Mouse (Mus musculus) bone marrow macrophage, adult 2 months (primary cell): ENCODE measurements around the gene Slc38a11. TPM values are rescaled to one million over a fixed set of nuclear protein-coding genes. Genes with fewer than 3 reads are reported as not detected.

Experiments used
- H3K27ac ChIP-seq: 2 replicates; pipeline ENCODE4 v1.5.1; 2012; ENCODE audit warnings: low read depth, low read length; ENCODE audit not compliant: insufficient read depth
- H3K4me1 ChIP-seq: 2 replicates; pipeline ENCODE4 v1.6.1; 2012; ENCODE audit warnings: low read length; ENCODE audit not compliant: control insufficient read depth, insufficient read depth
- H3K4me3 ChIP-seq: 2 replicates; pipeline ENCODE4 v1.5.1; 2012; ENCODE audit warnings: mild to moderate bottlenecking, low read length, moderate library complexity; ENCODE audit not compliant: insufficient read depth
- CTCF ChIP-seq: IDR thresholded peaks from 2 replicates; pipeline ENCODE4 v1.5.1; 2012; ENCODE audit warnings: low read depth, mild to moderate bottlenecking, low read length, moderate library complexity
- POLR2A ChIP-seq: IDR thresholded peaks from 2 replicates; pipeline ENCODE4 v1.6.1; 2012; ENCODE audit warnings: mild to moderate bottlenecking, low read depth, low read length, borderline replicate concordance
- polyA plus RNA-seq: library from polyadenylated mRNA; stranded (reverse); fragments of >200 nt; gene quantifications from 2 replicates; pipeline ENCODE4 v1.2.4, GENCODE M21; 2012; ENCODE audit not compliant: missing spikeins, insufficient read depth, insufficient read length

Gene Slc38a11
- polyA plus RNA-seq, 1 experiment: not detected

DNA sequence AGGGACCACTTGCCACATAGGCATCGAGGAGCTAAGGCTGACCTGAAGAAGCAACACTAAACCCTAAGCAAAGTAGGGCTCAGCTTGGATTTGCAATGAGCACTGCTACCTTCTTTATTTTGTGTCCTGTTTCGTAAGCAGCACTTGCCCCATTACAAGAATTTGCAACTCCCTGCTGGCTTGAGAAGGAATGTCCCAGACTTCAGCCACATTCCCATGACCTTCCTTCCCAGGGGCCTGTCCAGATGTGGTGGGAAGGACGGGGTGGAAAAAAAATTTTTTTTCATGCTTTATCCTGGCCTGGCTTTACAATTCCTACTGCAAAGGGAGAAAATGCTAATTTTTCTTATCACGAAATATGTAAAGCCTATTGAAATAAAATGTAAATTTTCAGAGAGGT lies 14.6 kb upstream of the Slc38a11 start:
- Histone ChIP-seq H3K4me1 (no peaks in the 10 kb centered on the region), H3K27ac (no peak overlapping the region), H3K4me3 (no peak overlapping the region)
- TF ChIP-seq CTCF (no peak), POLR2A (no peak)

DNA sequence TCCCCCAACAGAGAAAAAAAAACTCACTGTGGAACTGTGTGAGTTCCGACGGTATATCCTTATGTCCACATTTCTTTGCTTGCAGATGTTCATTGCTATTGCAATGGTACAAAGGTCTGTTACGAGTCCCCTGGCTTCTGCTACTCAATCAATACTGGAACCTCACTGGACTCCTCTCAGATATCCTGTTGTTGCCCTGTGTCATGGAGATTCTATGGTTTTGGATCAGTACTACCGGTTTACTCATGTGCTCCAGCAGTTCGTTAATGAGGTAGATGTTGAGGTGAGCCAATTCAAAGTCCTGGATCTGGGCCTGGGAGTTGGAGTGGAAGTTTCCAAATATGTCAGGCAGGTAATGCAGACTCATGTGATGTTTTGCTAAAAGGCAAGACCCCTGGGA lies 10.6 kb upstream of the Slc38a11 start:
- H3K27ac ChIP-seq: no peak overlapping the region
- H3K4me1 ChIP-seq: no peaks in the 10 kb centered on the region
- TF ChIP-seq POLR2A (no peak), CTCF (no peak)
- no peak overlapping the region for H3K4me3 ChIP-seq

DNA sequence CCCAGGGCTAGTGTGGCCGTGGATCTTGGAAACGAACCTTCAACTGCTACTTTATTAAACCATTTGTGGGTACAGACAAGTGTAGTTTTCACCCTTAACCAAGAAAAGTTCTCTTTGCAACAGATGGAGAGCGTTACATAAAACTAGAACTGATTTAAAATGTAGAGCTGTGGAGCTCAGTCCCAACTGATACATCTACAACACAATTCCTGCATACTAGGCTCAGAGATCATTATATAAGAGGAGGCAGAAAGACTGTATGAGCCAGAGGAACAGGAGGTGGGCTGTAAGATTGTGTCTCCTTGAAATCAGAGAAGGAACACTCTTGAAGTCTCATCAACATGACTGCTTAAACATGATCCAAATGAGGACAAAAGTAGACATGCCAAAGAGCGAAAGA lies 9.2 kb upstream of the Slc38a11 start:
- Histone ChIP-seq H3K4me3 (no peak overlapping the region), H3K27ac (no peak overlapping the region), H3K4me1 (no peaks in the 10 kb centered on the region)
- TF ChIP-seq CTCF: no peak
- no peak for TF ChIP-seq POLR2A

DNA sequence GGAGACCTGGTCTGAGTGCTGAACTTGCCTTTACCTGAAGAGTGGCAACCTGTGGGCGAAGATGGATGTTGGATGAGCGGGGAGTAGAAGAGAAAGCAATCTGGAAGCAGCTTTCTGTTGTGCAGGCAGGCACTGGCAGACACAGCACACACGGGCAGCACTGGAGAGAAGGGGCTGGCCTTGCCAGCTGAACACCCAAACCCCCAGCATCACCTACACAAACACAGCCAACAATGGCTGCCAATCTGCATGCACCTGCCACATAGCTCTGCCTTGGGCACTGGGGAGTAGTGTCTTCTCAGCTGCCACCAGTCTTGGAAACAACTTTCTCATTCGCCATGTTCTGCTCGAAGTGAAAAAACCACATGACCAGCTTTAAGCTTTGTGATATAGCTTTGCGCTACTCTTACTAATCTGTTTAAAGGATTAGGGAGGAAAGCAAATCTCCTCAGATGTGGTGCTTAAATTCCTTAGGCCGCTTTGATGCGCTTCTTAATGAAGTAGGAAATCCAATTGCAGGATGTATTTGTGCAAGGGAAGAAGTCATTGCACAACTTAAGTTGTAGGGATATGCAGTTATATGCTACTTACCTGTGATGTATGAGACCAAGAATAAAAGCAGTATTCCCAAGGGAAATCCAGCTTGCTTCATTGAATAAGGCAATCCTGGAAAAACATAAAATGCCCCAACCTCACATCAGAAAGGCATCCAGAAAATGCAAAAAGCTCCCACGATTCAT lies 2.9 kb downstream of the Slc38a11 start:
- Histone ChIP-seq H3K4me1 (no peaks in the 10 kb centered on the region), H3K27ac (no peak overlapping the region)
- TF ChIP-seq POLR2A (no peak), CTCF (no peak)

DNA sequence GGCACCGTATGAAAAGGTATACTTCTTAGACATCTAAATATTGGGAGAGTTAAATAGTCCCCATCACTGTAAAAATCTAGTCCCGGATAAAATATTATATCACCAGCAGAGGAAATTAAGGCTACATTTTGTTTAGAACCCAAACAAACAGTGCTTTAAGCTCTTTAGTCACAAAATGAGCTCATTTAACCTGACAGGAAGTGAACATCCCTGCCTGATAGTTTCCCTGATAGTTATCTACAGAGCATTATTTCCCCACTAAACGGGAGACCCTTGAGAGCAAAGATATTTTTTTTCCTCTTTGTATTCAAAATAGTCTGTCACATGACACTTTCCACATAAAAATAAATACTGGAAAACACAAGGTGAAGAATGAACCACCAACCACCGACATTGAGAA lies 16.5 kb downstream of the Slc38a11 start:
- no peak overlapping the region for H3K4me3 ChIP-seq
- no peak for TF ChIP-seq CTCF
- TF ChIP-seq POLR2A: no peak
- H3K4me1 ChIP-seq: no peaks in the 10 kb centered on the region
- no peak overlapping the region for H3K27ac ChIP-seq

More for the DNA sequence above, 2.9 kb downstream of the Slc38a11 start:
- H3K4me3 ChIP-seq: no peak overlapping the region

DNA sequence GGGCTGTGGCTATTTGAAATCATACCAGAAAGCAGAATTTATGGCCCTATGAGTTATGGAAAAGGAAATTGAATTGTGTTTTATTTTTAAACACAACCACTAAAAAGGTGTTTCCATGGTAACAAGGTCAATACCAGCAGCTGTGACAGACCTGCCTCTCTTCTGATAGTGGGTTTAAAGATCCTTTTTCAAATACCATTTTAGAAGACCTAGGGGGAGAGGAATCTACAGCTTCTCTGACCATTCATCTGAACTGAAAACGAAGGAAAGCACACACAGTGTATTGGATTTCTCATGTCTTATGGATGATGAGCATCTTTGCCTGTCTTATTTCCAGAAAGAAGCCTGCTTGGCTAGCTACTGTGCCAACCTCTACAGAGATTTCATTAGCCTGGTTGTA lies 16.9 kb downstream of the Slc38a11 start:
- Histone ChIP-seq H3K4me3 (no peak overlapping the region), H3K4me1 (0 out of 2 replicates have a peak, but pooled peaks cover under 1% of the 10 kb centered on the region), H3K27ac (no peak overlapping the region)
- no peak for TF ChIP-seq CTCF

DNA sequence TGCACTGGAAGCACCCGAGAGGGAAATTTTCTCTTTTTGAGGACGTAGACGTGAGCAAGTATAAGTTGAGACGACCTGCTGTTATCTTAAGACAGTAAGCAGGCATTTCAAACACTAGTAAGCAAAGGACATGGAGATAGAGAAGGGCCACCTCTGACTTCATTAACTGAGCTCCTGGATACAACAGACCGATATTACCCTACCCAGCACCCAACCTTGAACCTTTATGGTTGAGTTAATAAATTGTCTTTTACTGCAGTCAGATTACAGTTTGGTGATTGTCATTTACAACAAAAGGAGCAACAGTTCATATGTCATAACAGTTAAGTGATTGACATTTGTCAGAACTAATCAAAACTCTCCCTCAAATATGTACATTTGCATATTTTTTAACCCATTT lies 17.8 kb downstream of the Slc38a11 start:
- Histone ChIP-seq H3K27ac (no peak overlapping the region), H3K4me1 (0 out of 2 replicates have a peak, but pooled peaks cover 3% of the 10 kb centered on the region), H3K4me3 (no peak overlapping the region)
- TF ChIP-seq POLR2A (no peak), CTCF (no peak)

DNA sequence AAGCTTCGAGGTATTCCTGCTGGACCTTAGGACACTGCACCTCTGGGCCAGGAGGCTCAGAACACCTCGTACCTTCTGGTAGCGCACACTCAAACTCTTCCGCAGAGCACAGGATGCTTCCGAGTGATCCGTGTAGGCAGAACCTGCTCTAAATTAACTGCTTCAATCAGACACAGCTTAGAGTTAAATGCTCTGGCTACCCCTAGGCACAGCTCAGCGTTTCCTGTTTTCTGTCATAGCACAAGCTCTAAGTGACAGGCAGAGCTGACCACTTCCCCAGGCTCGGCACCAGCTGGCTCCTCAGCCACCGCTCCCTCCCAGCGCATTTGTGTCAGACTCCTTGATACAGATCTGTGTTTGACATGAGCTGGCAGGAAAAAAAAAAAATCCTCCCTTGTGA lies 21.8 kb downstream of the Slc38a11 start:
- no peak overlapping the region for H3K27ac ChIP-seq
- TF ChIP-seq CTCF (no peak), POLR2A (no peak)
- H3K4me3 ChIP-seq: no peak overlapping the region
- H3K4me1 ChIP-seq: 0 out of 2 replicates have a peak, but pooled peaks cover 4% of the 10 kb centered on the region

DNA sequence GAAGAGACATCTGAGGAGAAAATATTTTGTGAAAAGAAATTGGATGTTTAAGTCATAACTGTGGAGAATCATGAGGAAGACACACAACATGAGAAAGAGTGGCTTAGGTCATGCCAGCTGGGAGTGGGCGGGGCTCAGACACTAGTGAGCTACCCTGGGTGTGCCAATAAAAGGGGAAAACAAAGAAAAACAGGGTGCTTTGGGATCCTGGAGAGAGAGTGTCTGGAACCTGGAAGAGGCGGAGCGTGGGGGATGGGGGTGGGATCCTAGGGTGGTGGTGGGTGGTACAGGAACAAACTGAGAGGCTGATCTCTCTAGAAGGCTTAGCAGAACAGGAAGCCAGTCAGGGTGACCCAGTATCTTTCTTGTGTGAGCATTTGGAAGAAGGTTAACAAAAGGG lies 23.0 kb downstream of the Slc38a11 start:
- TF ChIP-seq CTCF (no peak), POLR2A (no peak)
- Histone ChIP-seq H3K4me1 (0 out of 2 replicates have a peak, but pooled peaks cover 4% of the 10 kb centered on the region), H3K27ac (no peak overlapping the region), H3K4me3 (no peak overlapping the region)

DNA sequence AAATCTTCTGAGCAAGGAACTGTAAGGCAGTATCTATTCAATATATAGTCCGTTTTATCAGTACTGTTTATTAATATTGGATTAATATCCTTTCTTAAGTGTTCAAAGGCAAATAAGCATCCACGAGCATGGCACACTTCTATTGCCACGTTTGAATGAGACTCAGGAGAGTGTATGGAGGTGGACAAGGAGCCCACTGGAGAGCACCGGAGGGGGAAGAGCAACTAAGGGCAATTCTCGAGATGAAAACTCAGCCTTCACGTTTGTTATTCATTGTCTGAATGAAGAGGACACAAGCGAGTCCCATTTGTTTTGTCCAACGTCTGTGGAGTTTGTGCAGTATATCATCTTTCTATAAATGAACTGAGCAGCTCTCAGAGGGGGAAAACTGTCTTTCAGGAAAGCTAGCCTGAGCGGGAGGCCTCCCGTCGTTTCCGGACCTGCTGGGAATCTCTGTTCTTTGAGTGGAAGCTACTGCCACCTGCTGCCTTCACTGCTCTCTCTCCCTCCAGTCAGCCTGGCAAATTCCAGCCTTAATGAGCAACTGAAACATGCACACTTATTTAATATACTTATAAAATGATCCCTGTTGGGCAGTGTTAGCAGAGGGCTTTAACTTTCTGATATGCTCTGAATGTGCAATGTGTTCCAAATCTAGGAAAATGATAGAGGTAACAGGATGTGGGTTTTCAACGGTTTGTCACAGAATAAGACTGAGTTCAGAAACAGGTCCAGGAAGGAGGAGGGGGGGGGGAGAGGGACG lies 26.3 kb downstream of the Slc38a11 start:
- Histone ChIP-seq H3K27ac (no peak overlapping the region), H3K4me3 (no peak overlapping the region), H3K4me1 (0 out of 2 replicates have a peak, but pooled peaks cover 4% of the 10 kb centered on the region)
- TF ChIP-seq POLR2A (no peak), CTCF (no peak)
